Mouse (Mus musculus) ES-E14 (cell line): ENCODE measurements around the gene Stxbp6. TPM values are rescaled to one million over a fixed set of nuclear protein-coding genes. Genes with fewer than 3 reads are reported as not detected.

Experiments used
- DNase-seq: peaks from one replicate; pipeline ENCODE4 v3.0.0-alpha.2; 2013; ENCODE audit warnings: low read depth, low spot score
- H3K27ac ChIP-seq: 2 replicates; pipeline ENCODE4 v1.5.1; 2012; ENCODE audit warnings: low read depth, mild to moderate bottlenecking, low read length, moderate library complexity, mixed read lengths; ENCODE audit not compliant: poor library complexity, insufficient read depth, severe bottlenecking
- H3K36me3 ChIP-seq: 2 replicates; pipeline ENCODE4 v1.6.1; 2012; ENCODE audit warnings: mild to moderate bottlenecking, low read length, moderate library complexity, mixed read lengths; ENCODE audit not compliant: control insufficient read depth, poor library complexity, insufficient read depth, severe bottlenecking
- H3K4me1 ChIP-seq, 2 experiments: fragments of 150-350 bp in 1 of 2; sonication (generic) in 1 of 2; 2 replicates each; pipeline ENCODE4 v1.6.1; 2012; ENCODE audit warnings: low read length in 2 of 2, mild to moderate bottlenecking in 1 of 2, mixed read lengths in 1 of 2; ENCODE audit not compliant: control insufficient read depth in 2 of 2, insufficient read depth in 2 of 2, poor library complexity in 1 of 2
- H3K4me3 ChIP-seq, 2 experiments: fragments of 150-350 bp in 1 of 2; sonication (generic) in 1 of 2; 2 replicates each; pipeline ENCODE4 v1.5.1; 2012; ENCODE audit warnings: low read length in 2 of 2, low read depth in 1 of 2, mild to moderate bottlenecking in 1 of 2, mixed read lengths in 1 of 2; ENCODE audit not compliant: insufficient read depth in 1 of 2, poor library complexity in 1 of 2, severe bottlenecking in 1 of 2
- H3K9ac ChIP-seq: 2 replicates; pipeline ENCODE4 v1.6.1; 2012; ENCODE audit warnings: low read depth, mild to moderate bottlenecking, low read length, mixed read lengths; ENCODE audit not compliant: poor library complexity, insufficient read depth, severe bottlenecking
- H3K9me3 ChIP-seq: fragments of 150-350 bp; sonication (generic); 2 replicates; pipeline ENCODE4 v1.6.1; 2012; ENCODE audit warnings: low read depth, mild to moderate bottlenecking, low read length; ENCODE audit not compliant: control insufficient read depth, insufficient read depth
- CHD2 ChIP-seq: IDR thresholded peaks from 2 replicates; pipeline ENCODE4 v1.6.1; 2014; ENCODE audit warnings: mild to moderate bottlenecking, low read depth, low read length, inconsistent platforms
- HCFC1 ChIP-seq: IDR thresholded peaks from 2 replicates; pipeline ENCODE4 v1.6.1; 2012; ENCODE audit warnings: low read length, inconsistent platforms, borderline replicate concordance; ENCODE audit not compliant: insufficient read depth
- MAFK ChIP-seq: IDR thresholded peaks from 2 replicates; pipeline ENCODE4 v1.6.1; 2014; ENCODE audit warnings: mild to moderate bottlenecking, low read depth, low read length, inconsistent platforms; ENCODE audit not compliant: insufficient read depth
- ZC3H11A ChIP-seq: IDR thresholded peaks from 2 replicates; pipeline ENCODE4 v1.6.1; 2012; ENCODE audit warnings: low read depth, mild to moderate bottlenecking, inconsistent platforms, low read length, borderline replicate concordance
- ZNF384 ChIP-seq: IDR thresholded peaks from 2 replicates; pipeline ENCODE4 v1.6.1; 2012; ENCODE audit warnings: low read depth, low read length, inconsistent platforms
- in situ Hi-C, 2 experiments: fragments of 600-800 bp; cut with MboI; formaldehyde crosslinking; loops; one replicate each; pipeline ENCODE4 v1.15.1; 2025; ENCODE audit warnings: low sequenced_read_pairs in 2 of 2, inconsistent platforms in 1 of 2; ENCODE audit not compliant: unreplicated experiment in 2 of 2
- total RNA-seq: library from RNA; depleted of rRNA; stranded (reverse); fragments of 300-350 nt; gene quantifications from 2 replicates; pipeline ENCODE4 v1.2.3, GENCODE M21; 2012

Stxbp6 gene
- total RNA-seq, 1 experiment: 0.76 TPM

DNA sequence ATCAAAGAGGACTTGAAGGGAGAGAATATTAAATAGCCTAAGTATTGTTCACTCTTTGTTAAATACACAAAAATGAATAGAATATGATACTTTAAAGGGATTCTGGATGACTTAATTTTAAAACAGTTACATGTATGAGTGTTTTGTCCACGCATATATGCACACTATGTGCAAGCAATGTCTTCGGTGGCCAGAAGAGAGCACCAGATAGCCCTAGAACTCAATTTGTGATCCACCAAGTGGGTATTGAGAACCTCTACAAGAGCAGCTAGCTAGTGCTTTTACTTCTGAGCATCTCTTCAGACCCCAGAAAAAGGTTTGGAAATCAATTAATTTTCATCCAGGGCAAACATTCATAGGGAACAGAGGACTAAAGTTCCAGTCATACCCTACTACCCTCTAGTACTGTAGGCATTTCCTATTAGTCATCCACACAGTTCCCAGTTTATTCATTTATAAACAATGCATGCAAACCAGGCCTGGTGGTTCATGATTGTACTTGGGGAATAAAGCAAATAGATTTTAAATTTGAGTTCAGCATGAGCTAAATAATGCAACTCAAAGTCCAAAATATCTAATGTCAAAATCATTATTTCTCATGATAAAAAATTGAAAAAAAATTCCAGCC lies 64.4 kb downstream of the Stxbp6 start:
- Histone ChIP-seq H3K4me1 (no peaks in the 10 kb centered on the region), H3K4me3 (no peak overlapping the region), H3K9me3 (no peaks in the 10 kb centered on the region), H3K9ac (no peak overlapping the region), H3K27ac (no peak overlapping the region), H3K36me3 (no peaks in the 10 kb centered on the region)
- in situ Hi-C loops: no loop called here
- no peak for DNase-seq
- TF ChIP-seq ZNF384 (no peak), MAFK (no peak), ZC3H11A (no peak)

DNA sequence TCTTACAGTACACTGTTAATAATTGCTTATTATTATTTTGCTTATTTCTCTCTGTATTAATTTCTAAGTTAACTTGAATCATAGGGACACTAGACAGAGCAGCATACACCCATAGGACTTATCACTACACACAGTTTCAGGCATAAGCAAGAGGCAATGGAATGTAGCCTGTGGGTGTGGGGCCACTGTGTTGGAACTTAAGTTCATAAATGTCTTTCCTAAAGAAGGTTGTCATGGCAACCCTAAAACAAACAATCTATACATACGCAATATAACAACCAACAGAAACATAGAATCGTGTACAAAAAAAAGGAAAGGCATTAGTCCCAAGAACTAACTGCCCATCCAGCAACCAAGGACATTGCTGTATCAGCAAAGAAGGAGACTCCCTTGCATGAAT lies 67.9 kb downstream of the Stxbp6 start:
- no peaks in the 10 kb centered on the region for H3K36me3 ChIP-seq
- H3K9ac ChIP-seq: no peak overlapping the region
- H3K9me3 ChIP-seq: no peaks in the 10 kb centered on the region
- TF ChIP-seq ZC3H11A (no peak), HCFC1 (no peak), MAFK (no peak), ZNF384 (no peak)
- in situ Hi-C loops: no loop called here
- H3K27ac ChIP-seq: no peak overlapping the region
- H3K4me1 ChIP-seq: peaks cover 0 to 2% of the 10 kb centered on the region in 2 experiments; a peak in 1 of 4 replicates
- DNase-seq: no peak
- no peak overlapping the region for H3K4me3 ChIP-seq

DNA sequence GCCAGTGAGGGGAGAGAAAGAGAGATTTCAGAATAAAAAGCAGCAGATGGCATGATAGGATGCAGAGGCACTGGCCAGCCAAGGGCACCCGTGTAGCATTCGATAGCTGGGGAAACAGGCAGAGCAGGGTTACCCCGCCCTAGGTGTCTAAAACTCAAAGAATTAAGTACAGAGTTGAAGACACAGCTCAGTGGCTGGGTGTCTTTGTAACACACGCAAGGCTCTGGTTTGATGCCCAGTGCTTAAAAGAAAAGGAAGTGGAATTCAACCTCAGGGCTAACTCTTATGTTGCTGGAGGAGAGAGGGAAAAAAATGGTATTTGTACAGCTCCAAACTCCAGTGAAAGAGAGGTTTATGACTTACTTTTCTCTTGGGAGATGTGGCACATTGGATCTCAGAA lies 68.5 kb downstream of the Stxbp6 start:
- Histone ChIP-seq H3K4me3 (no peak overlapping the region), H3K9ac (no peak overlapping the region), H3K36me3 (no peaks in the 10 kb centered on the region), H3K9me3 (no peaks in the 10 kb centered on the region), H3K4me1 (peaks cover 0 to 2% of the 10 kb centered on the region in 2 experiments; a peak in 1 of 4 replicates), H3K27ac (no peak overlapping the region)
- TF ChIP-seq HCFC1 (no peak), MAFK (no peak), ZC3H11A (no peak), CHD2 (no peak), ZNF384 (no peak)
- in situ Hi-C loops: no loop called here
- DNase-seq: no peak

DNA sequence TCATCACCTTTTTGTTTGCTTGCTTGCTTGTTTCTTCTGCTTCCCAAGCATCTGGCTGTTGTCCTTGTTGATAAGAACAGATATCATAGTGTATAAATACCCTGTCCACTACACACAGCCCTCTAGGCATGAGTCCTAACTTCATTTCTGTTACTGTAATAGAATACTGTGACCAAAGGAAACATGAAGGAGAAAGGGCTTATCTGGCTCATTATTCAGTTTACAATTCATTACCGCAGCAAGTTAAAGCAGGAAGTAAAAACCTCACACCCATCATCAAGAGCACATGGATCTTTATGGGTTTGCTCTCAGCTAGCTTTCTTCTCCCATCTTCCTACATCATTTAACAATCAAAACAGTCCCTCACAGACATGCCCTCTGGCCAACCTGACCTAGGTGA lies 72.5 kb downstream of the Stxbp6 start:
- H3K36me3 ChIP-seq: no peaks in the 10 kb centered on the region
- no peak overlapping the region for H3K4me3 ChIP-seq
- no peak for TF ChIP-seq MAFK
- TF ChIP-seq CHD2: no peak
- no peak overlapping the region for H3K27ac ChIP-seq
- peaks cover 0 to 2% of the 10 kb centered on the region in 2 experiments; a peak in 1 of 4 replicates for H3K4me1 ChIP-seq
- in situ Hi-C loops: no loop called here
- DNase-seq: no peak
- H3K9ac ChIP-seq: no peak overlapping the region
- no peaks in the 10 kb centered on the region for H3K9me3 ChIP-seq

DNA sequence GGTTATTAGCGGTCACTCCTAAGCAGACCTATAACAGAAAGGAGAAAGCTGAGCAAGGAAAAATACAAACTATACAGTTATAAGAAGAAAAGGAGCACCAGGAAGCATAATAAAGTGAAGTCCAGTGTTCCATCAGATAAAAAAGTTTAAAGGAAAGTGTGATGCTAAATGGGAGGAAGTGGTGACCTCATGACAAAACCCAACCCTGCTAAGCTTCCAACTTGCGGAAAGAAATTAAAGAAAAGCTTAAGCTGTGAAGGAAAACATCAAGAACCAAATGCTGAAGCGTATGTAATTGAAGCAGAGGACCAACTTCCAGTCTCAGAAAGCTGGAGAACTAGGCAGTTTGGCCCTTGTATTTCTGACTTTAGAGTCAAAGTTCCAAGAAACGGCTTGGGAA lies 77.1 kb downstream of the Stxbp6 start:
- Histone ChIP-seq H3K4me3 (no peak overlapping the region), H3K9me3 (no peaks in the 10 kb centered on the region), H3K36me3 (no peaks in the 10 kb centered on the region), H3K27ac (no peak overlapping the region), H3K4me1 (no peaks in the 10 kb centered on the region), H3K9ac (no peak overlapping the region)
- in situ Hi-C loops: no loop called here
- DNase-seq: no peak
- TF ChIP-seq HCFC1: no peak
- no peak for TF ChIP-seq ZC3H11A
- TF ChIP-seq ZNF384: no peak
- TF ChIP-seq MAFK: no peak
- TF ChIP-seq CHD2: no peak
